Mouse (Mus musculus): ENCODE results near the gene Ppp2r5c. TPM values are rescaled to one million over a fixed set of nuclear protein-coding genes. Genes with fewer than 3 reads are reported as not detected.

The Ppp2r5c gene
- total RNA-seq (2023), result 100 to 1,000 TPM; 144 to 155 TPM

DNA sequence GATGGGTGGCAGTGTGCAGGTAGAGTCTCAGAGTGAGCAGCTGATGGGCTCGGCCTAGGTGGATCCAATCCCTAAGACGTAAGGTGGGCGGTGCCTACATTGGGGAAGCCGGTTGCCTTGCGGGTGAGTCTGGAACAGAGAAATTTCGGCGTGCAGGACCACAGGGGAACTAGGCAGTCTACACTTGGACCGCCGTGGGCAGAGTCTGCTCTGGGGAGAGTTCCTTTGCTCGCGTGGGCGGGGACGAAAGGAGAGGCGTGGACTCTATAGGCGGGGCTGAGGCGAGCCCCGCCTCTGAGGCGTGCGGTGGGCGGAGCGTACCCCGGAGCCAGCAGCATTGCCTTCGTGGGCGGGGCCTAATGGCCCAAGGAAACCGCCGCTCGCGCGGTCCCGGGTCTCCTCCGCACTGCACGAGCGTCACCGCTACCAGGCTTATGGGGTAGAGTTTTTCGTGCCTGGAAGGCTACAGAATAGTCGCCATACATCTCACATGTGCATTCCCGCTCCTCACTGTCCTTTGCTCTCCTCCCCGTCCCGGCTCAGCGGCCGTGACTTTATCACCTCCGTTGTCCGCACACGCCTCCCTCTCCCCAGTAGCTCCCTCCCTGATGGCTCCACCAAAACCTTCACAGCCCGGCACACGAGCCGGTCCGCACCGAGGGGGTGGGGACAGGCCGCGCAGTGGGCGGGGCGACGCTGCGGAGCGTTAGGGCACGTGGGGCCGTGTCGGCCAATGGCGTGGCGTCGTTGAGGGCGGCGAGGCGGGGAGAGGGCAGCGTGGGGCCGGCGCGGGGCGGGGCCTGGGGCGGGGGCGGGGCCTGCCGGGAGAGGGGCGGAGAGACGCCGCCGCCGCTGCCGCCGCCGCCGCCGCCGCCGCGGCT lies at the start of gene Ppp2r5c:
Gene Ppp2r5c (plus strand): TSS at position 831 of the 881 bp plus-strand sequence.

DNA sequence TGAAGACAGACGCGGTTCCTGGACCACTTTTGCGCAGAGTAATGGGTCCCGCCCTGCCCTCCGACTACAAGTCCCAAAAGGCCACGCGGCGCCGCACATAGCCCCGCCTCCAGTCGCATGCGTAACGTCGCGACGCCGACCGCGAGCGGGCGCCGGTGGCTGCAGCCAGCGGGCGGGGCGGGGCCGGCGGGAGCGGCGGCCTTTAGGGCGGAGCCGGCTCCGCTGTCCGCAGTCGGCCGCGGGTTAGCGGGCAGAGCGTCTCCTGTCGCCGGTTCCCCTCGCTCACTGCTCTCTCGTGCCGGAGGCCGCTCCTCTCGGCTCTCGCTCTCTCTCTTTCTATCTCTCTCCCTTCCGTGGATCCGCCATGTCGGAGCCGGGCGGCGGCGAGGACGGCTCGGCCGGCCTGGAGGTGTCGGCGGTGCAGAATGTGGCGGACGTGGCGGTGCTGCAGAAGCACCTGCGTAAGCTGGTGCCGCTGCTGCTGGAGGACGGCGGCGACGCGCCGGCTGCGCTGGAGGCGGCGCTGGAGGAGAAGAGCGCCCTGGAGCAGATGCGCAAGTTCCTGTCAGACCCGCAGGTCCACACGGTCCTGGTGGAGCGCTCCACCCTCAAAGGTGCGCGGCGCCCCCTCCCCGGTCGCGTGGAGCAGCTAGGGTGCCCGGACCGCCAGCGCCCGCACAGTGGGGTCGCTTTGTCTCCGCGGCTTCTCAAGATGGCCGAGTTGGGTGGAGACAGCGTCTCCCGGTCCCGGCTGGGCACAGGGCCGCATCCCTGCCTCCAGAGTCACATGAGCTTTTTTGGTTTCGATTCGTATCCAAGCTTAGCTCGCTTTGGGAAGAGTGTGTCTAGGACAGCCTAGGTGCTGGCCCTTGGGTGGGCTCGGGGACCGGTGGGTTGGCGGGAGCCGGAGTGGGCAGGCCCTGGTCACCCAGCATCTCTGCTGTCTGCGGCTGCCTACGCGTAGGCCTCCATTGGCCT lies 154.6 kb downstream of the Ppp2r5c start, which contains the start of gene Dync1h1:
Gene Dync1h1 (plus strand): TSS at position 212 of the 978 bp plus-strand sequence.

Other genes starting within 250 kb of the Ppp2r5c start
- not detected for gene Dio3, start 168.1 kb upstream of the Ppp2r5c start, total RNA-seq (2023)
- 100 to 1,000 TPM; 103 to 104 TPM for gene Dync1h1, start 154.3 kb downstream of the Ppp2r5c start, total RNA-seq (2023)
- not detected for gene 1700001K19Rik, start 235.5 kb downstream of the Ppp2r5c start, total RNA-seq (2023)